Mouse (Mus musculus): ENCODE measurements around the gene Bpi.

Bpi gene

DNA sequence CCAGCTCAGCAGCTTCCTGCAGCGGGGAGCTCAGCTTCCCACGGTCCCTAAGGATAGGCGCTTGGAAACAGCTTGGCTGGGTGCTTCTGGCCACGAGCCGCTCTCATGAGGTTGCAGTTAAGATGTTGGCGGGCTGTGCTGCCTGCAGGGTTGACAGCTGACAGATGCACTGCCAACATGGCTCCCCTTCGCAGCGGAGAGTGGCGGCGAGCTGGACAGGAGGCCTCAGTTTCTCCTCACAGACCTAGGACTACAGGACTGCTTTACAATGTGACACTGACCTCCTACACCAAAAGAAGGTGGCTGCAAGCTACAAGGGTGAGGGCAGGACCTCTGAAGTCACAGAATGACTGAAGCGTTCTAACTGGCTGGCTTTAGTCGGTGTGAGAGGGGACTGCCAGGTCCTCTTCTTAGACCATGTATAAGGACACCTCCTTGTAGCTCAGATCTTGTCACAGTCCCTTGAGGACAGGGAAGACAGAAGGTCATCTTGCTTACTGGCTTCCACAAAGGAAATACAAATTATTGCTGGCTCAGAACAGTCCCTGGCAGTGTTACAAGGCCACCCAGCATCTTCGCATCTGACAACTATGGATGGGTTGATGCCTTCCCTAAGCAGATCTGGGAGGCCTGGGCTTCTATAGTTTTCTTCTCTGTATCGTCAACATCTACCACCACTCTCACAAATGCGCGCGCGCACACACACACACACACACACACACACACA, 15.6 kb upstream of the Bpi start:
- no peak for DNase-seq (ENCODE audit: low read depth, low spot score)

DNA sequence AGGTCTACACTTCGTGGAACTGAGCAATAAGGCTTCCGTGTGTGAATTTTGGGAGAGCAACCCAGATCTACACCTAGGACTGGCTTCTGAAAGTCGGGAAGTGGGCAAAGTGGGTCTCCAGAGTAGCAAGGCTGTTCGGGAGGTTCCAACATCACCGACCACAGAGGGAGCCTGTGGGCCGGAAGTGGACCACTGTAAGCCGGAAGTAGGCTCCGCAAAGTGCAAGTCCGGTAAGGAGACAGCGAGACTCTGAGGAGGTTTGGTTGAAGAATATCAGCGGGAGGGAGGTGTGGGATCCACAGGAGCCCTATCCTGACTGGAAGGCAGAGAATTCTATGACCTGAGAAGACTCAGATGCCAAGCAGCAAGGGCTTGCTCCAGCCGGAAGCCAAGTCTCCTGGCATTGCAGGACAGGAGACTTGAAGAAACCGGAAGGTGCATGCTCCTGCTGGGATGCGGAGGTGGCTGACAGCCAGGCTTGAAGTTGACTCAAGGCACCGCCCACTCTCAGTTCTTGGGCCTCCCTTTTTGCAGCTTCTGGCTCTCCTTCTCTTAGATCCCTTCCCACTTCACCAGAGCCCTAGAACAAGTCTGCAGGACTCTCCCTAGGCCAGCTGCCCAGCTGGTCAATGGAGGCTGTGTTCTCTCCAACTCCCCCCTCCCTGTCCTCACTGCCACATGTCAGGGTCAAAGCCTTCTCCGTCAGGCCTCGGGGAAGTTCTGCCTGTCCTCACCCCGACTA, 14.6 kb upstream of the Bpi start:
- DNase-seq (ENCODE audit: low read depth, low spot score) = peak; percentile 39

DNA sequence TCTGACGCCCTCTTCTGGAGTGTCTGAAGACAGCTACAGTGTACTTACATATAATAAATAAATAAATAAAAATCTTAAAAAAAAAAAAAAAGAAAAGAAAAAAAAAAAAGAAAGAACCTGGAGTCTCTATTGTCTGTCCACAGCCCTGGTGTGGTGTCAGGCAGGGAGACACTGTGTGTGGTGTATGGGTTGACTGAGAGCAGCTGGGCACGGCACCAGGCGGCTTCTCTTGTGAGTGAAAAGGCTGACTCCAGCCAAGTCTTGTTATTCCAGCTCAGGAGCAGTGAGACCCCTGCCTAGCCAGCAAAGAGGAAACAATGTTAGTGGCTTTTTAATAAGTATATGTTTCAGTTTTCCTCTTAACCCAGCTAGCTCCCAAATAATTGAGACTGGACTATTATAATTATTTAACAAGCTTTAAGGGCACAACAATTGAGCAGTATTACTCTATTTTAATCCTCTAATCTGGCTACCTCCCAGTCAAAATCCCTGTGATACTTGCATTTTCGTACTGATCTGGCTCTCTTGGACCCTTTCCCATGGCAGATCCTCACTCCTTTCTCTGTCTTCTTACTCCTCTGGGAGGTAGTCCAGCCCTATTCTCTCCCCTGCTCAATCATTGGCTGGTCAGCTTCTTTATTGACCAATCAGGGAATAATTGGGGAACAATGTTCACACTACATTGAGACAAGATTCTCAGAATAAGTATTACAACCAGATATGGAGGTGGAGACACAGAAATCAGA, 12.6 kb upstream of the Bpi start:
- no peak for DNase-seq (ENCODE audit: low read depth, low spot score)

DNA sequence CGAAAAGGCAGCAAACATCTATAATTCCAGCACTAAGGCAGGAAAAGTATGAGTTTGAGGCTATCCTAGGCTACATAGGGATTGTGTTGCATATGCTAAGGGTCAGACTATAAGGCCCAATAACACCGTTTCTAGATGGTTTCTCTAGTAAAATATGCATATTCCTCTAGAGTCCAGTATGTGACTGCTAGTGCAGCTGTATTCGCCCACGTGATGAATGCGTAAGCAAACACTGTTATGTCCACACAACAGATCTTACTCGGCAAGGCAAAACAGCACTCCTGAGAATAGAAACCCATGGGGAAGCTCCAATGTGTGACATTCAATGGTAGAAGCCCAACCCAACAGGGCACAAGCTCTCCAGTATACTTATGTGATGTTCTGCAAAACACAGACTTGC, 10.0 kb upstream of the Bpi start:
- no peak for DNase-seq (ENCODE audit: low read depth, low spot score)

DNA sequence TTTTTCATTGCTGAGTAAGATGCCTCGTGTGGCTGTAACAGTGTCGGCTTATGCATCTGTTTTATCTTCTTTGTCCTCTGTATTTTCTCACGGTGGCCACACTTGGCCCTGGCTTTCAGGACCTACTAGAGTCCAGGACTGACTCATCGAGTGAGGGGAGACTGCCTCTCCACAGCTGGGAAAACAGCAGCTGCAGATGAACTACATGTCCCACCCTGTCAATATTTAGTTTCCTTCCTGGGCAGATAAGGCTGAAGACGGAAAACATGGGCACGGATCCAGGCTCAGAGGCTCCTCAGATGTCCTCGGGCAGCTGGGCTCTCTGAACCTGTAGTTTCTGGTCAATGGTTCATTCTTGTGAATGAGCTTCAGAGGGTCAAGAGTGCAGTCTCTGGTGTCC, 9.6 kb upstream of the Bpi start:
- DNase-seq (ENCODE audit: low read depth, low spot score) = no peak

DNA sequence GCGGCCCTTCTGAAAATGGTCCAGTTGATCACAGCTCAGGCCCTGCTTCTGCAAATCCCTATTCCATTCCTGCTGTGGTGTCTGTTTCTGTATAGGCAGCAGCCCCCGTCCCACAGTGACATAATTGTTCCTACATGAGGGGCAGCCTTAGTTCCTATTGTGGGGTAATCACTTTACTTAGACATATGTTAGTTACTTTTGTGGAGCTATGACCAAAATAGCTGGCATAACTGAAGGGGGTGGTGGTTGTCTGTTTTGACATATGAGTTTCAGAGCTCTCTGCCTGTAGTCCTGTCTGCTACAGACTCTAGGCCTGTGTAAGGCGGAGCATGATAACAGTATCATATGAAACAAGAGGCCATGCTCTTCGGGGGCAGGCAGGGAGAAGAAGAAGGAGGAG, 7.3 kb upstream of the Bpi start:
- DNase-seq (ENCODE audit: low read depth, low spot score) = no peak

DNA sequence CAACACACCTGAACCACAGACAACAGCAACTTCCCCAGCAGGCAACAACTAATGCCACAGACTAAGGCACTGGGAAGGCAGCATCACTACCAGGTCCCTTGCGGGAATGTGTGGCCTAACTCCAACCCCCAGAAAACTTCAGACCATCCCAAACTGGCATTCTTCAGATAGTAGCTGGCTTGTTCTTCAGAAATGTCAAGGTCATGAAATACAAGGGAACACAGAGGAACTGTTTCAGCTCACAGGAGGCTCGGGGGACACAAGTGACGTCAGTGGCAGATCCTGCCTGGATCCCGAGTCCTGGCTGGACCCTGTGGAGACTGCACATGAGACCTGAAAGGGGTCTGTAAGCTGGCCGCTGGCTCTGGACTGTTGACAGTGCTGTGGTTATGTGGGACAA, 4.1 kb upstream of the Bpi start:
- DNase-seq (ENCODE audit: low read depth, low spot score) = no peak

DNA sequence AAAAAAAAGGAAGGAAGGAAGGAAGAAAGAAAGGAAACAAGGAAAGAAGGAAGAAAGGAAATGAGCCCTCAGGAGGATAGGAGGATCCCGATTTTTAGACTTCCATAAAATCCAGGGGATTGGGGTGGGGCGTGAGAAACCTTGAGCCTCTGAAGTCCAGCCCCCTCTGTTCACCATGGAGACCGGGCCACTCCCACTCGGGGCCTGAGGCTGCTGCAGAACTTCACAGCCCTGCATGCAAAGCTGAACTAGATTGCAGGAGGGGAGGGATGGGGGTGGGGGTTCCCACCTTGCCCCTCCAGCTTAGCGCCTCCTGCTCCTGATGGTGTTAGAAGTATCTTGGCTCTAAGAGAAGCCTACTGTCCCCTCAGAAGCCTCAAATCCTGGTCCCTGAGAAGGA, 1.0 kb upstream of the Bpi start:
- DNase-seq (ENCODE audit: low read depth, low spot score) = peak; percentile 65

DNA sequence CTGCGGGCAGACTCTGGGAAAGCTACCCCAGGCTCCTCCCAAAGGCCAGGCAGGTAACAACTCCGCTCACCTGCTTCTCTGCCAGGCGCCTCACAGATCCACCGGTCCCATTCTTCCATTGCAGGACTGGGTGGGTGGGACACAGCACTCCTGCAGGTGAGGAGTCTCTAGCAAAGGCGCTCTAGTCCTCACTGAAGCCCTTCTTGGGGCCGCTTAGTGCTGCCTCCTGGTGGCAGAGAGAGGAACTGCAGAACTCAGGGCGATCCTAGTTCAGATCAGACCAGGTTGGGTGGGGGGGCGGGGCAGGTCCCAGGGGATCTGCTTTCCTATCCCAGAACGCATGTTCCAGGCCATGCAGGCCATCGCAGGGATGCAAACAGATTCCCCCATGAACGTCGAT, 887 bp downstream of the Bpi start:
- peak; percentile 92 for DNase-seq (ENCODE audit: low read depth, low spot score)

DNA sequence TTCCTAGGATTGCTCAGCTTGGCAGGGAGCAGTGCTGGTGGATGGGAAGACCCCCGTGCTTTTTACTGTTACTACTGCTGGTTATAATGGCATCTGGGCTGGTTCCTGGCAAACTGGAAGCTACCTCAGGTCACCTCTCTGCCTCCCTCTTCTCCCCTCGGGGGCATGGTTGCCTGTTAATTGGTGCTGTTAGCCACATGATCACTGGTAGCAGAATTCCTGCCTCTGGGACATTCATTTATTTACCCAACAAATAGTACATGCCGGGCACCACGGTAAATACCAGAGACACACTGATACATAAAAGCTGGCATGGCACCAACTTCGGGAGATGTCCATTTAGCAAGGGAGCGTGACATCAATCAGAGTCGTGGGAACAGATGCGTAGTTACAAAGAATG, 1.6 kb downstream of the Bpi start:
- DNase-seq (ENCODE audit: low read depth, low spot score) = no peak

DNA sequence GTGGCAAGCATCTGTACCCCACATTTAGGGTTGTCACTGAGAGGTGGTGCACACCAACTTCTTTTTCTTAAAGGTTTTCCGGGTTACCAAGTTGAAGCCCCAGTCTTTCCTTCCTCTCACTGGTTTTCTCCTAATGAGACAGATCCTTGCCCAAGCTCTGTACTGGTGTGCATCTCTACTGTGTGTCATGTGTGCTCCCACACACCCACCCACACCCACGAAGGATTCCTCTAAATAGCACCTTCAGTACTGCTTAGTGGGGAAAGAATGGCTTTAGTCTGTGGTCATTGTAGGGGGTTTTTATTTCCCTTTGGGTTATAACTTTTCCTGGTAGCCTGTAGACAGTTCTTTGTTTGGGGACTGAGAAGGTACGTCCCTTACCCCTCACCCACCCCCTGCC, 7.0 kb downstream of the Bpi start:
- no peak for DNase-seq (ENCODE audit: low read depth, low spot score)

DNA sequence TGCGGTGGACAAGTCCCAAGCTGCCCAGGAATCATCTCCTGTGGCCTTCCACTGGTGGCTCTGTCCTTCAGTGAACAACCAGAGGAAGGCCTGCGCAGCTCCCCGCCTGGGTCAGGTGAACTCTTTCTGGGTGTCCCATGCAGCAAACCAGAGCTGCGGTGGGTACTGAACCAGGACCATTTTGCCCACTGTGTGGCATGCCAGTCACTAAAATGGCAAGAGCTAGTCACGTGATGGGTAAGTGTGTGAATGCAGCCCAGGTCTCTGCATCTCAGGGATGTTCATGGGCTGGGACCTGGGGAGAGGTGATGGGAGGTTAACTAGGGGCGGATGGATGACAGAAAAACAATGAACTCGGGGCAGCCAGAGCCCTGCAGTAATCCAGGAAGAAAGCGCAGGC, 12.1 kb downstream of the Bpi start:
- no peak for DNase-seq (ENCODE audit: low read depth, low spot score)

DNA sequence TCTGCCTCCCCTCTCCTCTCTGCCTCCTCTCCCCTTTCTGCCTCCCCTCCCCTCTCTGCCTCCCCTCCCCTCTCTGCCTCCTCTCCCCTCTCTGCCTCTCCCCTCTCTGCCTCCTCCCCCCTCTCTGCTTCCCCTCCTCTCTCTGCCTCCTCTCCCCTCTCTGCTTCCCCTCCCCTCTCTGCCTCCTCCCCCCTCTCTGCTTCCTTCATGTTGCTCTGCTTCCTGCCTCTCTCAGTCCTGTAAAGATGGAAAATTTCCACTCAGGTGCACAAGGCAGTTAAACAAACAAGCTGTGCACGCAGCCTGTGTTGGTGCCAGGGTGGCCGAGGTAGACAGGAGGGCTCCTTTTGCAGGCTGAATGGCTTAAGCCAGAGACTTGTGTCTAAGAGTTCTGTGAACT, 15.8 kb downstream of the Bpi start:
- DNase-seq (ENCODE audit: low read depth, low spot score) = no peak

DNA sequence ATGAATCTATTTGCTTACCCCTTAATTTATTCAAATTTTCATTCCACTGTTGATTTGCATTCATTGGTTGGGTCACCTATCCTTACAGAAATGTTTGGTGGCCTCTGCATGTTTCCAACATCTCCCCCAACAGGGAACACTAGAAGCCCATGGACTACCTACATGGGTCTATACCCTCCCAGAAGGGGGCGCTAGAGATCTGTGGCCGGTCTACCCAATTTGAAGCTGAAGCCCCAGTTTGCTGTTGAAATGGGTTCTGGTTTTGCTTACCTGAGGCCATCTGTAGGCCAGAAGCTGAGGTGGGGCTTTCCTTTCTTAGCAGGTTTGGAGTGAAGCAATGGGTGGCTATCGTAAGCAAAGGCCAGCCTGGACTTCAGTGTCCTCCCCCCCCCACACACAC, 17.5 kb downstream of the Bpi start:
- no peak for DNase-seq (ENCODE audit: low read depth, low spot score)

DNA sequence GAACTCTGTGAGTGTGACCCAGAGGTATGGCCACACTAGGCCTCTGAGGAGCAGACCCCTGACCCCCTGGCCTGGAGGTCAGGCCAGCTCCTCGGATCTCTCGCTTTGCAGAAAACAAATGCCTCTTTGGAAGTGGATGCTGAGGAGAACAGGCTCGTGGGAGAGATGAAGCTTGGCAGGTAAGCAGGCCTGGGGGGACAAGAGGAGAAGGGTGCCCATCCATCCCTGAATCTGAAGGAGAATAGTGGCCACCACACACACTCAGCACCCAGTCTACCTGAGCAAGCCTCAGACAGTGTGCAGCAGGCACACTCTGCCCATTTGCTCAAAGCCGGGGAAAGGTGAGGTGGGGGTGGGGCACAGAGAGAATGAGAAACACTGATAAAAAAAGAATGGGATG, 17.9 kb downstream of the Bpi start:
- no peak for DNase-seq (ENCODE audit: low read depth, low spot score)

DNA sequence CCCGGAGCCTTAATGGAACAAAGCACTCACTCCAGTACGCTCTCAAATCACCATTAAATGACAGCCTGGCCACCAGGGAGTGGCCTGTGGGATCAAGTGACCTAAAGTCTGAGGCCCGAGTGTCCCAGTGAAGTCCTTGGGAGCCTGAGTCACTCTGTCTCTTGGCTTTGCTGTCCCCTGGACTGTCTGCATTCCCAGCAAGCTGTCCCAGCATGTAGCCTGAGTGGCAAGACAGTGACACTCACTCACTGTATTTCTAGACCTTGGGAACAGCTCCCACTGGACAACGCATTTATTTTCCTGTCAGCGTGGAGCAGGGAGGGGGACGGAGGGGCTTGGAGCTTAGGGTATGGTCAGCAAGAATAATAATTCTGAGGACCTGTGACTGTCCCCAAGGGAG, 18.6 kb downstream of the Bpi start:
- DNase-seq (ENCODE audit: low read depth, low spot score) = no peak

DNA sequence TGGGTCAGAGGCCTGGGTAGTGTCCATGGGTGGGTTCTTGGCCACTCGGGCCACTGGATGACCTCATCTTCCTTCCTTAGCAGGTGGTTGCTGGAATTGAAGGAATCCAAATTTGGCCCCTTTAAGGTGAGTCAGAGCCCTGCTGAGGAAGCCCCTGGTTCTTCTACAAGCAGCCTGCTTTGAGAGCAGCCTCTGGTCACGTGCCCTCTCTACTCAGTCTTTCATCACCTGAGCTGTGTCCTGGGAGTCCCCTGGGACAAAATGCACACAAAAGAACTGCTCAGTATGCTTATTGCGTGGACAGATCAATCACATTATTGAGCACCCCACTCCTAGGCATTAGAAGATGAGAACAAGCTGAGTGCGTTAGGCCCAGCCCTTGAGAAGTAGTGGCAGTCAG, 19.0 kb downstream of the Bpi start:
- no peak for DNase-seq (ENCODE audit: low read depth, low spot score)

DNA sequence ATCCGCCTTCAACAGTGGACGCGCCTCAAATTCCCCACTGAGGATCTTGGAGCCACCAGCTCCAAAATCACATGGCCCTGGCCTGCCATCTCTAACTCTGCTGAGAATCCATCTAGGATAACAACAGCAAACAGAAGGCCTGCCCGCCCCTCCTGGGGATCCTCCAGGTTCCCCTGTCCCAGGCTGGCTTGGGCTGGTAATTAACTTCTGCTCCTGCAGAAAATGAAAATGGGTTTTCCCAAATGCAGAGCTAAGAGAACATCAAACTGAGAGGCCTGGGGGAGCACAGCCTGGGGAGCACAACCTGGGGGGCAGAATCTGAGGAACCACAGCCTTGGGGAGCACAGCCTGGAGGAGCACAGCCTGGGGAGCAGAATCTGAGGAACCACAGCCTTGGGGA, 21.8 kb downstream of the Bpi start:
- no peak for DNase-seq (ENCODE audit: low read depth, low spot score)

DNA sequence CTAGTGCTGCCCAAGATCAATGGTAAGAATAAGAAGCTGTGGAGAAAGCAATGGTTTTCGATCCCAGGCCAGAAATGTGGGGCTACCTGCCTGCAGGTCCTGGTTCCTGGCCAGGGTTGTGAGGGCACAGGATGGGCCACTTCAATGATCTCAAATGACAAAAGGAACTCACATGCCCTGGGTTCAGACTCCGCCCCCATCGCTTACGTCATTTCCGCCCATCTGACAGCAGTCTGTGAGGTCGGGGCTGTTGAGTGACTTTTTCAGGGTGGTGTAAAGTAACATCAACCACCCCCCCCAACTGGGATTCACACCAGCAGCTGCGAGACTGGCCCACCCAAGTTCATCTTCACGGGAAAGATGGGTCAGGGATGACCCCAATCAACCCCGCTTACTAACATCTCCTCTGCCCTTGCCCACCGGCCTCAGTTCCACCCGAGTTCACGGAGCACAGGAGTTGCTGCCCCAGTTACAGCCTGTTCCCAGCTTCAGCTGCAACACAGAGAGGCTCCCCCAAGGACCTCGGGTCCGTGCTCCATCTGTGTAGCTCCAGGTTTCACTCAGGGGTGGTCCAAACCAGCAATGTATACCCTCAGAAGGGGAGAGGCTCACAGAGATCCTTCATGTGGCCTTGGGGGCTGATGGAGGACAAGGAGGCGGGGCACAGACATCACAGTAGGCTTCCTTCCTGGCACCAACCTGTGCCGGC, 23.8 kb downstream of the Bpi start:
- peak; percentile 55 for DNase-seq (ENCODE audit: low read depth, low spot score)

DNA sequence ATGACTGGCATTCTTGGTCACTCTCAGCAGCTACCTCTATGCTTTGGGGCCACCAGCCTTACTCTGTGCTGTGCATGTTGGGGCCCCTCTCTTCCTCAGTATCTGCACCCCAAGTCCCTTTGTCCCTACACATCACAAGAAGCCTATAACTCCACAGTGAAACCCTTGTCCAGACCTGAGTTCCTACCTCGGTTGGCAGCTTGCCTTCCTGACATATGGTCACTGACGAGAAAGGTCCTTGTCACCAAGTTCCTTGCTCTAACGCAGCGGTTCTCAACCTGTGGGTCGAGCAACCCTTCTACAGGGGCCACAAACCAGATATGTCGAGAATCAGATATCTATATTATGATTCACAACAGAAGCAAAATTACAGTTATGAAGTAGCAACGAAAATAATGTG, 25.2 kb downstream of the Bpi start:
- no peak for DNase-seq (ENCODE audit: low read depth, low spot score)

DNA sequence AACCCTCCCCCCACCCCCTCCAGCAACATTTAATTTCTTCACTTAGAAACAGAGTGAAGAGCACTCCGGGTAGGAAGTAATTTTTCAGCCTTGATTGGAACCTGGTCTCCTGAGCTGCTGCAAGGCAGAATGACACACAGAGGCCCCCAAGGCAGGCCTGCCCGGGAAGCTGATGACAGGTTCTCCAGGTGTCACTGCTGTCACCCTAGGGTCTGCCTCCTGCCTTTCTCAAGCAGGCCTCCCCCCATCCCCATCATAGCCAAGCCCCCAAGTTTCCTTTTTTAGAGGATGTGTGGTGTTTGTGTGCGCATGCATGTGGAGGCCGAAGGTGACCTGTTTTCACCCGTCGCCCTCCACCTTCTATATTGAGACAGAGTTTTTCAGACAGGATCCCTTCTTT, 25.9 kb downstream of the Bpi start:
- no peak for DNase-seq (ENCODE audit: low read depth, low spot score)

DNA sequence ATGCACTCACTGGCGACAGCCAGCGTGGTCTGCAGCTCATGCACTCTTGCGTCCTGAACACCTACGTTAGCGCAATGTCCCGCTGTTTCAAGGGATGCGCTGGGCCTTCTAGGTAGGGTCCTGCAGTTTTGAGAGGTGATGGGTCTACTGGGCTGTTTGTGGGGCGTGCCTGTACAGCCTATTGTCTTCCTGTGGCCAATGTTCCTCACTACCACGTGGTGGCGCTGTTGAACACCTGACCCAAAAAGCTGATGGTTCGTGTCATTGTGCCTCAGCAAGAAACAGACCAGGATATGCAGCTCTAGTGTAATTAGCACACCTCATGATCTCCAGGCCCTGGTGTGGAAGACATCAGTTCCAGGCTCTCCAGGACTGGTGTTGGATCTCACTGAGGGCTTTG, 26.7 kb downstream of the Bpi start:
- peak; percentile 86 for DNase-seq (ENCODE audit: low read depth, low spot score)
